Mouse (Mus musculus) midbrain, embryonic 10.5 days (tissue): ENCODE results near the gene Tapbp. TPM values are rescaled to one million over a fixed set of nuclear protein-coding genes. Genes with fewer than 3 reads are reported as not detected.

Experiments
- DNase-seq: peaks from one replicate; pipeline ENCODE4 v3.0.0-alpha.2; 2017; ENCODE audit warnings: low spot score
- H3K27ac ChIP-seq: fragments of 300-500 bp; sonication (generic); replicated peaks from 2 replicates; pipeline ENCODE4 v1.5.1; 2016; ENCODE audit warnings: mild to moderate bottlenecking
- H3K27me3 ChIP-seq: fragments of 300-500 bp; sonication (generic); 2 replicates; pipeline ENCODE4 v1.6.1; 2016; ENCODE audit warnings: low read depth, mild to moderate bottlenecking; ENCODE audit not compliant: poor library complexity, severe bottlenecking
- H3K36me3 ChIP-seq: fragments of 300-500 bp; sonication (generic); 2 replicates; pipeline ENCODE4 v1.6.1; 2016; ENCODE audit warnings: mild to moderate bottlenecking, moderate library complexity
- H3K4me1 ChIP-seq: fragments of 300-500 bp; sonication (generic); 2 replicates; pipeline ENCODE4 v1.6.1; 2016
- H3K4me3 ChIP-seq: fragments of 300-500 bp; sonication (generic); 2 replicates; pipeline ENCODE4 v1.5.1; 2016; ENCODE audit warnings: mild to moderate bottlenecking, moderate library complexity
- H3K9me3 ChIP-seq: fragments of 300-500 bp; sonication (generic); replicated peaks from 2 replicates; pipeline ENCODE4 v1.6.1; 2016; ENCODE audit warnings: mild to moderate bottlenecking
- WGBS: fragments of 180-500 bp; shearing (Covaris S2); methylation state at CpG from one replicate; pipeline ENCODE4 v1.1.7; 2016; 5-methylcytosine and 5-hydroxymethylcytosine counted together
- polyA plus RNA-seq: library from polyadenylated mRNA; unstranded; fragments of >200 nt; fragmentation: Nextera tagmentation; extraction: Ambion mirVana; gene quantifications from 2 replicates; pipeline ENCODE4 v1.2.1, GENCODE M21; 2016

The Tapbp gene
- polyA plus RNA-seq, 1 experiment from 2014 or later = 14.9 TPM

DNA sequence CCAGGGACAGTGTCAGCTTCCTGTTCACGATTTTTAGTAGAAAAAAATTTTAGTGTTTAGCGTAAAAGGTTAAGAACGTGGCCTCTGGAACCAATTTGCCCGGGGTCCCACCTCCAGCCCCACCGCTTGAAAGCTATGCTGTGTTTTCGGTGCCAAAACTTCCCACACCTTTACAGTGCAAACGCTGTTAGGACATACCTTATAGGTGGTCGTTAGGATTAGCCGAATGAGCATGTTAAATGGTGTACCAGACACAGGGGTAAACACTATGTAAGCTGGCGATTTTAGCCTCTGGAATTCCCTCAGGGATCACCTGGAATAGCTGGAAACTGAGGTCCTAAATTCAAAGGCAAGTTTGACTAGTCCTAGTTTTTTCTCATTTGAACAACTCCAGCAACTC is 40.6 kb downstream of the Tapbp start:
- Histone ChIP-seq H3K9me3 (no peaks in the 10 kb centered on the region), H3K4me3 (peak overlapping the region; percentile 99), H3K27me3 (no peaks in the 10 kb centered on the region), H3K4me1 (peaks cover 48% of the 10 kb centered on the region), H3K27ac (peak overlapping the region; percentile 98), H3K36me3 (peaks cover 71% of the 10 kb centered on the region)
- DNase-seq = no peak
- WGBS = 10% methylated on average over 10 of the region's 10 CpGs

DNA sequence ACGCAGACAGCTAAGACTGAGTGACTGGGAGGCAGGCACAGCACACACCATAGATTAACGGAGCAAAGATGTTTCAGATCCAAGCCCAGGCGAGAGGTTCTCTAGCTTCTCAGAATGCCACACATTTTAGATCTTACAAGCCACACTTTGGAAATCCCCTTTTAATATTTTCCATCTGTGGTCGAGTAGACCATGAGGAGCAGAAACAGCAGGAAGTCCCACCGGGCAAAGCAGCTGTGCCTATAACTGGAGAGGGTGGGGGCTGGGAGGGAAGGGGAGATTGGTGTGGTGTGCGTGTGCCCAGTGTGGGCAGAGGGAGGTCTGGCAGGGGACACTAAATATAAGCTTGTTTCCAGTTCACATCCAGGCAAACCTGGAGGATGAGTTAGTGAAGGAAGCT is 41.8 kb downstream of the Tapbp start:
- 87% methylated on average over 6 of the region's 6 CpGs for WGBS
- DNase-seq = no peak
- Histone ChIP-seq H3K4me1 (peaks cover 37% of the 10 kb centered on the region), H3K27me3 (no peaks in the 10 kb centered on the region), H3K36me3 (peaks cover 71% of the 10 kb centered on the region), H3K27ac (no peak overlapping the region), H3K9me3 (no peaks in the 10 kb centered on the region), H3K4me3 (peak overlapping the region; percentile 29; the same call in 1 of the 2 replicates)

DNA sequence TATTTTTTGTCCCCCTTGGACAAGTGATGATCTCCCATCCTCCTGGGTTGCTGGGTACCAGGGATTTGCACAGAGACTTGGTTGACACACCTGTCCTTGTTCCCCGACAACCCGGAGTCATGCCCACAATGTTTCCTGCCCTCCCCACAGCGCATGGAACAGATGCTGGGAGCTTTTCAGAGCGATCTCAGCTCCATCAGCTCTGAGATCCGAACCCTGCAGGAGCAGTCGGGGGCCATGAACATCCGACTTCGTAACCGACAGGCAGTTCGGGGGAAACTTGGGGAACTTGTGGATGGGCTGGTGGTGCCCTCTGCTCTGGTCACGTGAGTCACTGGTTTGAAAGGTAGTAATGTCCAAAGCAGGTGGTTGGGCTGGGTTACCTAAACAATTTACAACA is 42.8 kb downstream of the Tapbp start:
- H3K27me3 ChIP-seq = no peaks in the 10 kb centered on the region

DNA sequence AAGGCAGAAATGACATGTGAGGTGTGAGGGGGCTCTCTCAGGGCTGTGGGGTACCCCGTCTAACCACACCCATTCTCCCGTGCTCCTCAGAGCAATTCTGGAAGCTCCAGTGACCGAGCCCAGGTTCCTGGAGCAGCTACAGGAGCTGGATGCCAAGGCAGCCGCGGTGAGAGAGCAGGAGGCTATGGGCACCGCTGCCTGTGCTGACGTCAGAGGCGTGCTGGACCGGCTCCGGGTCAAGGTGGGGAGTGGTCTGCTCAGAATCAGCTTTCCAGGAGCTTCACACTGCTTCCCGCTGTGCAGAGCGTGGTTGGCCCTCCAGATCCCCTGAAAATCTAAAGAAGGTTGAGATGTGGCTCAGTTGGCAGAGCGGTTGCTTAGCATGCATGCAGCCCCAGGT is 43.4 kb downstream of the Tapbp start:
- peaks cover 71% of the 10 kb centered on the region for H3K36me3 ChIP-seq
- 93% methylated on average over 13 of the region's 13 CpGs for WGBS
- H3K4me1 ChIP-seq = peaks cover 20% of the 10 kb centered on the region

More for the DNA sequence above, 42.8 kb downstream of the Tapbp start:
- WGBS = 95% methylated on average over 11 of the region's 11 CpGs
- H3K4me1 ChIP-seq = peaks cover 27% of the 10 kb centered on the region
- no peak overlapping the region for H3K27ac ChIP-seq
- H3K9me3 ChIP-seq = no peaks in the 10 kb centered on the region
- no peak overlapping the region for H3K4me3 ChIP-seq
- no peak for DNase-seq
- peaks cover 71% of the 10 kb centered on the region for H3K36me3 ChIP-seq

DNA sequence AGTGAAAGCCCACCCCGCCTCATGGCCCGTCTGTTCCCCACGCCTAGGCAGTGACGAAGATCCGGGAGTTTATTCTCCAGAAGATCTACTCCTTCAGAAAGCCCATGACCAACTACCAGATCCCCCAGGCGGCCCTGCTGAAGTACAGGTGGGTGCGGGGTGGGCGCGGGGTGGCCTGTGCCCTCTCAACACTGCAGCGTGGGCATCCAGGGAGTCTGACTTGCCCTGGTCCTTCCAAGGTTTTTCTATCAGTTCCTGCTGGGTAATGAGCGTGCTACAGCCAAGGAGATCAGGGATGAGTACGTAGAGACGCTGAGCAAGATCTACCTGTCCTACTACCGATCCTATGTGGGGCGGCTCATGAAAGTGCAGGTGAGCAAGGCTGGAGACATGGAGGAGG is 44.2 kb downstream of the Tapbp start:
- Histone ChIP-seq H3K36me3 (peaks cover 69% of the 10 kb centered on the region), H3K4me3 (no peak overlapping the region), H3K4me1 (peaks cover 12% of the 10 kb centered on the region), H3K27me3 (no peaks in the 10 kb centered on the region), H3K9me3 (no peaks in the 10 kb centered on the region), H3K27ac (no peak overlapping the region)
- no peak for DNase-seq
- 94% methylated on average over 15 of the region's 15 CpGs for WGBS

More for the DNA sequence above, 43.4 kb downstream of the Tapbp start:
- DNase-seq = no peak
- Histone ChIP-seq H3K4me3 (peak overlapping the region; percentile 4; the same call in 1 of the 2 replicates), H3K9me3 (no peaks in the 10 kb centered on the region), H3K27ac (no peak overlapping the region), H3K27me3 (no peaks in the 10 kb centered on the region)

DNA sequence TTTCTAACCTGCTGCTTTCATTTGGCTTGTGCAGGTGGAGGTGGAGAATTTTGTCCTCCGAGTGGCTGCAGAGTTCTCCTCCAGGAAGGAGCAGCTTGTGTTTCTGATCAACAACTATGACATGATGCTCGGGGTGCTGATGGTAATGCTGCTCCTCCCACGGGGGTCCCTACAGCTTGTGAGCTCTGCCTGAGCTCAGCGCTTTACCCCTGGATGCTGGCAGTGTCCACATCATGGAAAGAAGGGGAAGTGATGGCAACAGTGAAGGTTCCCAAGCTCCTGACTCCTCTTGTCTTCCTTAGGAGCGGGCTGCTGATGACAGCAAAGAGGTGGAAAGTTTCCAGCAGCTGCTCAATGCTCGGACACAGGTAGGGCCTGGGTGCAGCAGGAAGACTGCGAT is 47.2 kb downstream of the Tapbp start:
- no peaks in the 10 kb centered on the region for H3K9me3 ChIP-seq
- no peak for DNase-seq
- H3K36me3 ChIP-seq = peaks cover 88% of the 10 kb centered on the region
- 91% methylated on average over 7 of the region's 7 CpGs for WGBS
- no peak overlapping the region for H3K27ac ChIP-seq
- no peak overlapping the region for H3K4me3 ChIP-seq
- no peaks in the 10 kb centered on the region for H3K4me1 ChIP-seq
- H3K27me3 ChIP-seq = no peaks in the 10 kb centered on the region

DNA sequence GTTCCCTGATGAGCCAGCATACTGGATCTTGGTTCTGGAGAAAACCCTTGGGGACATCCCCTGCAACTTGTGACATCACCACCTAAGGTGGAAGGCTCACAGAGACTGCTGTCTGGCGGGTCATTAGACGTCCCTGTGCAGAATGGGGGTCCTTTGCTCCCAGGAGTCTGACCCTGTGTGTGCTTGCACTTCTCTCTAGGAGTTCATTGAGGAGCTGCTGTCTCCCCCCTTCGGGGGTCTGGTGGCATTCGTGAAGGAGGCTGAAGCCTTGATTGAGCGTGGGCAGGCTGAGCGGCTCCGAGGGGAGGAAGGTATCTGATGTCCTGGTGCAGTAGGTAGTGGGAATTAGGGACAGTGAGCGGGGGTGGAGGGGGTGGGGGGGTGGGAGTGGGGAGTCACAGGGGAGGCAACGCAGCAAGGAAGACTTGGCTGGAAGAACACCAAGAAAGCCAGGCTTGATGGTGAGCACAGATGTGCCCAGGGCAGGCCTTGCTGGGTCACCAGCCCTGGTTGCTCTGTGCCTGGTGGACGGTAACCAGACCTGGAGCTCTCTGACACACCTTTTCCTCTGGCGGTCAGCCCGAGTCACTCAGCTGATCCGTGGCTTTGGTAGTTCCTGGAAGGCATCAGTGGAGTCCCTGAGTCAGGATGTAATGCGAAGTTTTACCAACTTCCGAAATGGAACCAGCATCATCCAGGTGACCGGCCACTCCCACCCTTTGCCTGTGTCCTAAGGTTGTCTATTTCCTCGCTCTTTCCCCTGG is 49.6 kb downstream of the Tapbp start:
- H3K27ac ChIP-seq = no peak overlapping the region
- H3K36me3 ChIP-seq = peaks cover 64% of the 10 kb centered on the region
- no peaks in the 10 kb centered on the region for H3K27me3 ChIP-seq
- no peak for DNase-seq
- 0 out of 2 replicates have a peak, but pooled peaks cover 2% of the 10 kb centered on the region for H3K9me3 ChIP-seq
- no peak overlapping the region for H3K4me3 ChIP-seq
- WGBS = 92% methylated on average over 17 of the region's 17 CpGs
- no peaks in the 10 kb centered on the region; the same call in 1 of the 2 replicates for H3K4me1 ChIP-seq

DNA sequence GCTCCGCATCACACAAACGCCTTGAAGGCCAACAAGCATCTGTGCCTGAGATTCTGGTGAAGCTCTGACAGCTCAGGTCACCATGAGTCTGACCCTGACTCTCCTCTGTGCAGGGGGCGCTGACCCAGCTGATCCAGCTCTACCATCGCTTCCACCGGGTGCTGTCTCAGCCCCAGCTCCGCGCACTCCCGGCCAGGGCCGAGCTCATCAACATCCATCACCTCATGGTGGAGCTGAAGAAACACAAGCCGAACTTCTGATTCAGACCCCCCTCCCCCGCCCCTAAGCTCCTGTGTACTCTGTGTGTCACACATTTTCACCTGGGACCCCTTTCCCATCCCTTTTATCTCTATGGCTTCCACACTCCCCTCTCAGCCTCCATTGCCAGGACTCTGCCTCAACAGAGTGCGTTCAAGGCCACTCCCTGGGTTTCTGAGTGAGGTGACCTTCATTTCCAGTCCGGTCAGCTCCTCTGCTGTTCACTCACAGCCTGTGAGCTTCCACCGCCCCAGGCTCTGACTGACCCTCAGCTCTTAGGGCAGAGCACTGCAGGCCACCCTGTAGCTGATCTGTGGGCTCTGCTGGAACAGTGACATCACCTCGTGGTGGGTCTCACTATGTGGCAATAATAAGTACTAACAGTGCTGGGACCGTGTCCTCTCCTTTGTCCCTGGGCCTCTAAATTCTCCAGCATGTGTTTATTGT is 50.3 kb downstream of the Tapbp start:
- no peak for DNase-seq
- peaks cover 57% of the 10 kb centered on the region for H3K36me3 ChIP-seq
- H3K4me3 ChIP-seq = no peak overlapping the region
- no peaks in the 10 kb centered on the region; the same call in 1 of the 2 replicates for H3K4me1 ChIP-seq
- H3K27me3 ChIP-seq = no peaks in the 10 kb centered on the region
- 0 out of 2 replicates have a peak, but pooled peaks cover 4% of the 10 kb centered on the region for H3K9me3 ChIP-seq
- WGBS = 88% methylated on average over 16 of the region's 16 CpGs
- H3K27ac ChIP-seq = no peak overlapping the region

DNA sequence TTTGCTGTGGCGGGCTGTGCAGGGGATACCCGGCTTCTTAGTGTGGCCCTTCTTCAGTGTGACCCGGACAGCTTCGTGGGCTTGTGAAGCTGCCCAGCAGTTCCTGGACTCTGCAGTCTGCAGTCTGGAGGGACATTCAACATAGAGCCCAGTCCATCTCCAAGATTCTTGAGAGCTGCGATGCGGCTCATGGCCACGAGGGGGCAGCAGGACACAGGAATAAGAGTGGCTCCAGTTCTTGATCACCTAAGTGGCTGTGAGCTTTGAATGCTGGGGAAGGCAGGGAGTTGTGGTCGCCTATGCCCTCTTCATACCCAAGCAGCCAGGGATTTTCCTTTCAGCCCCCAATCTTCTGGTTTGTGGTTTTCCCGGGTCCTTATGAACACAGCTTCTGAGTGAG is 52.8 kb downstream of the Tapbp start:
- no peak overlapping the region; the same call in 1 of the 2 replicates for H3K4me3 ChIP-seq
- 3% methylated on average over 9 of the region's 9 CpGs for WGBS
- peaks cover 32% of the 10 kb centered on the region for H3K36me3 ChIP-seq
- H3K9me3 ChIP-seq = 0 out of 2 replicates have a peak, but pooled peaks cover 4% of the 10 kb centered on the region
- no peaks in the 10 kb centered on the region for H3K27me3 ChIP-seq
- peak; percentile 87 for DNase-seq
- no peaks in the 10 kb centered on the region; the same call in 1 of the 2 replicates for H3K4me1 ChIP-seq
- H3K27ac ChIP-seq = no peak overlapping the region

DNA sequence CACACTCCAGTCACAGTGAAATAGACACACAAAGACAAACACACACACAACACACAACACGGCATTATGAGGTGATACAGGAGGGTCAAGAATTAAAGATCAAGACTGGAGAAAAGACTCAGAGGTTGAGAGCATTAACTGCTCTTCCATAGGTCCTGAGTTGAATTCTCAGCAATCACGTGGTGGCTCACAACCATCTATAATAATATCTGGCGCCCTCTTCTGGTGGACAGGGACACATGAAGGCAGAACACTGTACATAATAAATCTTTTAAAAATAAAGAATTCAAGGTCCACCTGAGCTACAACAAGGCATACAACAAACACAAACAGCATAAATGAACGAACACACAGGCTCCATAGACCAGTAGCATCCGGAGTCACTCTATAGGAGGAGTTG is 53.2 kb downstream of the Tapbp start:
- Histone ChIP-seq H3K4me1 (no peaks in the 10 kb centered on the region; the same call in 1 of the 2 replicates), H3K27ac (no peak overlapping the region), H3K36me3 (peaks cover 28% of the 10 kb centered on the region), H3K4me3 (no peak overlapping the region; the same call in 1 of the 2 replicates), H3K9me3 (0 out of 2 replicates have a peak, but pooled peaks cover 4% of the 10 kb centered on the region), H3K27me3 (no peaks in the 10 kb centered on the region)
- no peak for DNase-seq
- 30% methylated on average over 5 of the region's 5 CpGs for WGBS

DNA sequence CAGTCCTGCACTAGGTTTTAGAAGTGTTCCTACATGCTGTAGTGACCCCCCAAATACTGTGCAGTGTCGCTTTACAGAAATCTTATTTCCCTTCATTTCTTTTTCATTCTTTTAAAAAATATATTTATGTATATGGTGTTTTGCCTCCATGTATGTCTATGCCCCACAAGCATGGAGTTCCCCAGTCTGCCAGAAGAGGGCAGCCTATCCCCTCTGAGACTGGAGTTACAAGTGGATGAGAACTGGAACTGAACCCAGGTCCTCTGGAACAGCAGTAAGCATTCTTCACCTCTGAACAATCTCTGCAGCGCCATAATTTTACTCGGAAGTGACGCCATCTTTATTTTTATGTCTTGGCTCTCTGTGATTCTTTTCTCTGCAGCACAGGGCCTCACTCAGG is 53.7 kb downstream of the Tapbp start:
- WGBS = 77% methylated on average over 4 of the region's 4 CpGs
- Histone ChIP-seq H3K27ac (no peak overlapping the region), H3K4me1 (no peaks in the 10 kb centered on the region; the same call in 1 of the 2 replicates), H3K9me3 (0 out of 2 replicates have a peak, but pooled peaks cover 4% of the 10 kb centered on the region), H3K36me3 (peaks cover 24% of the 10 kb centered on the region), H3K27me3 (no peaks in the 10 kb centered on the region), H3K4me3 (no peak overlapping the region)
- DNase-seq = no peak

DNA sequence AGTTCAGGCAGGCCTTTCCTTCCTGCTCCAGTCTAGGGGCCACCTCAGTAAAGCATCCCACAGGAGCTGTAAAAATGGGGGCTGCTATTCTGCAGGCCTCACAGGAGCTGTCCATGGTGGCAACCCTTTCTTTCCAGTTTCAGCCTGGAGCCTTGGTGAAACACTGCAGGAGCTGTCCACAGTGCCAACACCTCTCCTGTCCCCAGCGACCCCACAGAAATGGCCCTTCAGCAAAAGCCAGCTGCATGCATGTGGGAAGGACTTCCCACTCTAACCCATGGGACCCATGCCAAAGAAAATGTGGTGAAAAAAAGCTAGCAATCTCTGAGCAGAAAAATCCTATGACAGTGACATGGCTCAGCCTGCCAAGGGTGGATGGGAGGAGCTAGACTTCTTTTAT is 57.0 kb downstream of the Tapbp start:
- Histone ChIP-seq H3K4me3 (no peak overlapping the region), H3K27ac (no peak overlapping the region), H3K36me3 (no peaks in the 10 kb centered on the region), H3K9me3 (0 out of 2 replicates have a peak, but pooled peaks cover 4% of the 10 kb centered on the region), H3K27me3 (peaks cover 29% of the 10 kb centered on the region), H3K4me1 (peaks cover 1% of the 10 kb centered on the region)
- WGBS = 20% methylated on average over 1 of the region's 1 CpGs
- no peak for DNase-seq

DNA sequence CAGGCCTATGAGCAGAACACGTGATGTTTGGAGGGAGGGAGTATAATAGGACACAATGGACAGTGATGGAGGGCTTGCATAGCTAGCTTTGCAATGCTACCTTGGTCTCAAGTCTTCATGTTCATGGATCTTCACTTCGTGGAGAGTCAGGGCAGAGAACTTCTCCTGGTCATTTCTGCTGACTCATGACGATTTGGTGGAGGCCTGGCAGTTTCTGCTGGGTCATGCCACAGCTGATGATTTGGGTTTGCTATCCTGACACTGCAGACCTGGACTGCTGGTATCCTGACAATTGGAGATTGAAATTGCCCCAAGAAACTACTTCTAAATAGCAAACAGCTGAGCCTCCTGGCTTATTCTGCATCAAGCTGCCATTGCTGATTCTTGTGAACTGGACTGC is 57.9 kb downstream of the Tapbp start:
- Histone ChIP-seq H3K27me3 (peaks cover 38% of the 10 kb centered on the region), H3K9me3 (0 out of 2 replicates have a peak, but pooled peaks cover 4% of the 10 kb centered on the region), H3K36me3 (no peaks in the 10 kb centered on the region), H3K27ac (no peak overlapping the region), H3K4me1 (peaks cover 10% of the 10 kb centered on the region), H3K4me3 (no peak overlapping the region)
- DNase-seq = no peak
- 63% methylated on average over 3 of the region's 3 CpGs for WGBS
